Mouse (Mus musculus): ENCODE data around the gene Ace. TPM values are rescaled to one million over a fixed set of nuclear protein-coding genes. Genes with fewer than 3 reads are reported as not detected.

The Ace gene
- polyA plus RNA-seq, 1 experiment from 2014 or later: 4.8 TPM

GRCm38 (mm10) chr11:106000062-106000461 is 32.3 kb downstream of the Ace start:
- H3K9me3 ChIP-seq (ENCODE audit: control insufficient read depth, low read length): no peaks in the 10 kb centered on the region
- H3K4me3 ChIP-seq (ENCODE audit: low read length): no peak overlapping the region
- H3K27ac ChIP-seq (ENCODE audit: low read depth, low read length): no peak overlapping the region
- no peaks in the 10 kb centered on the region for H3K4me1 ChIP-seq (ENCODE audit: control insufficient read depth, insufficient read depth, low read length)
- no peak for ATAC-seq (ENCODE audit: low FRiP score, low TSS enrichment)
- H3K9ac ChIP-seq (ENCODE audit: low read depth, low read length): no peak overlapping the region
- no peaks in the 10 kb centered on the region for H3K36me3 ChIP-seq (ENCODE audit: control insufficient read depth, insufficient read depth, low read length)
- no peaks in the 10 kb centered on the region for H3K27me3 ChIP-seq (ENCODE audit: control insufficient read depth, insufficient read depth, low read length)
- H3K4me2 ChIP-seq (replicated peaks; ENCODE audit: low read depth, low read length): no peak overlapping the region
- 95% methylated on average over 6 of the region's 6 CpGs for WGBS

- Histone ChIP-seq H3K36me3 (ENCODE audit: control insufficient read depth, insufficient read depth, low read length) (no peaks in the 10 kb centered on the region), H3K4me1 (ENCODE audit: control insufficient read depth, insufficient read depth, low read length) (no peaks in the 10 kb centered on the region), H3K9me3 (ENCODE audit: control insufficient read depth, low read length) (no peaks in the 10 kb centered on the region), H3K27ac (ENCODE audit: low read depth, low read length) (no peak overlapping the region), H3K4me3 (ENCODE audit: low read length) (no peak overlapping the region), H3K9ac (ENCODE audit: low read depth, low read length) (no peak overlapping the region), H3K27me3 (ENCODE audit: control insufficient read depth, insufficient read depth, low read length) (no peaks in the 10 kb centered on the region), H3K4me2 (replicated peaks; ENCODE audit: low read depth, low read length) (no peak overlapping the region)
- no peak for ATAC-seq (ENCODE audit: low FRiP score, low TSS enrichment)
- WGBS: 44% methylated on average over 4 of the region's 4 CpGs
Observed at GRCm38 (mm10) chr11:106001718-106002117, 34.0 kb downstream of the Ace start.

GRCm38 (mm10) chr11:106004576-106004975 is 36.8 kb downstream of the Ace start:
- Histone ChIP-seq H3K27me3 (ENCODE audit: control insufficient read depth, insufficient read depth, low read length) (peaks cover 4% of the 10 kb centered on the region; the same call in 1 of the 2 replicates), H3K9ac (ENCODE audit: low read depth, low read length) (no peak overlapping the region), H3K9me3 (ENCODE audit: control insufficient read depth, low read length) (no peaks in the 10 kb centered on the region), H3K4me1 (ENCODE audit: control insufficient read depth, insufficient read depth, low read length) (no peaks in the 10 kb centered on the region; the same call in 1 of the 2 replicates), H3K36me3 (ENCODE audit: control insufficient read depth, insufficient read depth, low read length) (no peaks in the 10 kb centered on the region), H3K4me2 (replicated peaks; ENCODE audit: low read depth, low read length) (no peak overlapping the region), H3K4me3 (ENCODE audit: low read length) (no peak overlapping the region), H3K27ac (ENCODE audit: low read depth, low read length) (no peak overlapping the region)
- 75% methylated on average over 1 of the region's 1 CpGs for WGBS
- no peak for ATAC-seq (ENCODE audit: low FRiP score, low TSS enrichment)

GRCm38 (mm10) chr11:106005970-106006369 is 38.2 kb downstream of the Ace start:
- no peak overlapping the region for H3K27ac ChIP-seq (ENCODE audit: low read depth, low read length)
- ATAC-seq (ENCODE audit: low FRiP score, low TSS enrichment): peak; percentile 41; the same call in 1 of the 2 replicates
- 50% methylated on average over 5 of the region's 5 CpGs for WGBS
- peaks cover 4% of the 10 kb centered on the region; the same call in 1 of the 2 replicates for H3K27me3 ChIP-seq (ENCODE audit: control insufficient read depth, insufficient read depth, low read length)
- H3K4me2 ChIP-seq (replicated peaks; ENCODE audit: low read depth, low read length): no peak overlapping the region
- no peaks in the 10 kb centered on the region for H3K36me3 ChIP-seq (ENCODE audit: control insufficient read depth, insufficient read depth, low read length)
- H3K4me1 ChIP-seq (ENCODE audit: control insufficient read depth, insufficient read depth, low read length): no peaks in the 10 kb centered on the region; the same call in 1 of the 2 replicates
- H3K9ac ChIP-seq (ENCODE audit: low read depth, low read length): no peak overlapping the region
- H3K4me3 ChIP-seq (ENCODE audit: low read length): no peak overlapping the region
- H3K9me3 ChIP-seq (ENCODE audit: control insufficient read depth, low read length): no peaks in the 10 kb centered on the region

GRCm38 (mm10) chr11:106007821-106008220 is 40.1 kb downstream of the Ace start, which contains the start of gene Kcnh6:
Gene Kcnh6, plus strand, starts transcription at chr11:106008124.
- Histone ChIP-seq H3K4me3 (ENCODE audit: low read length) (peak within 1 kb of the TSS; percentile 17), H3K4me1 (ENCODE audit: control insufficient read depth, insufficient read depth, low read length) (no peaks in the 10 kb centered on the region; the same call in 1 of the 2 replicates), H3K4me2 (replicated peaks; ENCODE audit: low read depth, low read length) (peak within 1 kb of the TSS; percentile 55), H3K9me3 (ENCODE audit: control insufficient read depth, low read length) (no peaks in the 10 kb centered on the region), H3K36me3 (ENCODE audit: control insufficient read depth, insufficient read depth, low read length) (no peaks in the 10 kb centered on the region), H3K27me3 (ENCODE audit: control insufficient read depth, insufficient read depth, low read length) (peaks cover 4% of the 10 kb centered on the region; the same call in 1 of the 2 replicates), H3K9ac (ENCODE audit: low read depth, low read length) (no peak within 1 kb of the TSS), H3K27ac (ENCODE audit: low read depth, low read length) (no peak within 1 kb of the TSS)
- WGBS: under 1% methylated on average over 25 of the region's 25 CpGs
- peak; percentile 81 for ATAC-seq (ENCODE audit: low FRiP score, low TSS enrichment)

- peaks cover 4% of the 10 kb centered on the region; the same call in 1 of the 2 replicates for H3K27me3 ChIP-seq (ENCODE audit: control insufficient read depth, insufficient read depth, low read length)
- 41% methylated on average over 7 of the region's 7 CpGs for WGBS
- H3K4me2 ChIP-seq (replicated peaks; ENCODE audit: low read depth, low read length): no peak overlapping the region
- no peaks in the 10 kb centered on the region for H3K9me3 ChIP-seq (ENCODE audit: control insufficient read depth, low read length)
- no peaks in the 10 kb centered on the region for H3K36me3 ChIP-seq (ENCODE audit: control insufficient read depth, insufficient read depth, low read length)
- no peak overlapping the region for H3K27ac ChIP-seq (ENCODE audit: low read depth, low read length)
- H3K9ac ChIP-seq (ENCODE audit: low read depth, low read length): no peak overlapping the region
- no peaks in the 10 kb centered on the region; the same call in 1 of the 2 replicates for H3K4me1 ChIP-seq (ENCODE audit: control insufficient read depth, insufficient read depth, low read length)
- ATAC-seq (ENCODE audit: low FRiP score, low TSS enrichment): 0 out of 2 replicates have a peak, but pooled peaks have one; percentile 33
- H3K4me3 ChIP-seq (ENCODE audit: low read length): no peak overlapping the region
Observed at GRCm38 (mm10) chr11:106012711-106013110, 45.0 kb downstream of the Ace start.

- Histone ChIP-seq H3K27ac (ENCODE audit: low read depth, low read length) (no peak overlapping the region), H3K9ac (ENCODE audit: low read depth, low read length) (no peak overlapping the region), H3K27me3 (ENCODE audit: control insufficient read depth, insufficient read depth, low read length) (peaks cover 4% of the 10 kb centered on the region; the same call in 1 of the 2 replicates), H3K36me3 (ENCODE audit: control insufficient read depth, insufficient read depth, low read length) (no peaks in the 10 kb centered on the region), H3K4me2 (replicated peaks; ENCODE audit: low read depth, low read length) (no peak overlapping the region), H3K4me1 (ENCODE audit: control insufficient read depth, insufficient read depth, low read length) (no peaks in the 10 kb centered on the region), H3K4me3 (ENCODE audit: low read length) (no peak overlapping the region), H3K9me3 (ENCODE audit: control insufficient read depth, low read length) (no peaks in the 10 kb centered on the region)
- WGBS: 62% methylated on average over 11 of the region's 11 CpGs
- no peak for ATAC-seq (ENCODE audit: low FRiP score, low TSS enrichment)
Observed at GRCm38 (mm10) chr11:106013556-106014225, 45.9 kb downstream of the Ace start.

GRCm38 (mm10) chr11:106016440-106016839 is 48.7 kb downstream of the Ace start:
- peaks cover 7% of the 10 kb centered on the region for H3K27me3 ChIP-seq (ENCODE audit: control insufficient read depth, insufficient read depth, low read length)
- H3K4me2 ChIP-seq (replicated peaks; ENCODE audit: low read depth, low read length): no peak overlapping the region
- H3K9ac ChIP-seq (ENCODE audit: low read depth, low read length): no peak overlapping the region
- 74% methylated on average over 5 of the region's 5 CpGs for WGBS
- no peaks in the 10 kb centered on the region for H3K36me3 ChIP-seq (ENCODE audit: control insufficient read depth, insufficient read depth, low read length)
- no peak overlapping the region for H3K4me3 ChIP-seq (ENCODE audit: low read length)
- no peaks in the 10 kb centered on the region for H3K4me1 ChIP-seq (ENCODE audit: control insufficient read depth, insufficient read depth, low read length)
- H3K9me3 ChIP-seq (ENCODE audit: control insufficient read depth, low read length): no peaks in the 10 kb centered on the region
- ATAC-seq (ENCODE audit: low FRiP score, low TSS enrichment): no peak
- no peak overlapping the region for H3K27ac ChIP-seq (ENCODE audit: low read depth, low read length)

- Histone ChIP-seq H3K4me2 (replicated peaks; ENCODE audit: low read depth, low read length) (peak overlapping the region; percentile 54), H3K4me3 (ENCODE audit: low read length) (peak overlapping the region; percentile 27), H3K9me3 (ENCODE audit: control insufficient read depth, low read length) (no peaks in the 10 kb centered on the region), H3K9ac (ENCODE audit: low read depth, low read length) (peak overlapping the region; percentile 47), H3K4me1 (ENCODE audit: control insufficient read depth, insufficient read depth, low read length) (no peaks in the 10 kb centered on the region), H3K27ac (ENCODE audit: low read depth, low read length) (no peak overlapping the region), H3K27me3 (ENCODE audit: control insufficient read depth, insufficient read depth, low read length) (peaks cover 7% of the 10 kb centered on the region), H3K36me3 (ENCODE audit: control insufficient read depth, insufficient read depth, low read length) (no peaks in the 10 kb centered on the region)
- under 1% methylated on average over 50 of the region's 50 CpGs for WGBS
- ATAC-seq (ENCODE audit: low FRiP score, low TSS enrichment): peak; percentile 43; the same call in 1 of the 2 replicates
Observed at GRCm38 (mm10) chr11:106020051-106020763, 52.5 kb downstream of the Ace start.
